Mouse (Mus musculus): ENCODE measurements at regions not wholly inside any gene's neighbourhood (a gene's known extent, or its start where the extent isn't known, plus 50 kb on each side); places are given as distances from the start of the nearest gene placed in this dataset.

DNA sequence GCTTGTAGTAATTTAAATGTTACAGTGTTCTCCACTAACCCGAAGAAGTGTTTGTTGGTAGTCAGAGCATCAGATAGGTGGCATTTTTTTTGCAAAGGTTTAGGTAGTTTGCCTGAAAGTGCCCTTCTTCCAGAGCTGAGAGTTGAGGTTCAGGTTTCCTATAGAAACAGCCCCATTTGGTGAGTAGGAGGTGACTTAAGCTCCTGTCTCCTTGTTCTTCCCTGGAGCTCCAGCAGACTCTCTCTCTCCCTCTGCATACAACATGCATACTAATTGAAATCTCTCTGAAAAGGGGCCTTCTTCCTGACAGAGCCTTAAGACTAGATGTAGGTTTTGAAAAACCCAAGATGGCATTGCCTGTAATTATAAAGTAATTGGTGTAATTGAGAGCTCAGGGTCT is 161.3 kb downstream of the Spata19 start:
- TF ChIP-seq BHLHE40 (IDR thresholded peaks at IDR 0.05; ENCODE audit: borderline replicate concordance, low read depth, low read length) (no peak), POLR2A (IDR thresholded peaks at IDR 0.05; ENCODE audit: control insufficient read depth in 1 of 2, insufficient read depth in 1 of 2, low read depth in 1 of 2, low read length in 2 of 2, poor library complexity in 1 of 2) (no peak), CTCF (IDR thresholded peaks at IDR 0.05 in 2 of 3, conservative IDR thresholded peaks at IDR 0.05 in 1 of 3; ENCODE audit: control insufficient read depth in 1 of 3, insufficient read depth in 1 of 3, low read depth in 2 of 3, low read length in 3 of 3, poor library complexity in 1 of 3, severe bottlenecking in 1 of 3) (no peak), GABPA (IDR thresholded peaks at IDR 0.05; ENCODE audit: low read depth, low read length) (no peak), EP300 (IDR thresholded peaks at IDR 0.05; ENCODE audit: low read depth in 1 of 2, low read length in 2 of 2) (no peak), UBTF (IDR thresholded peaks at IDR 0.05; ENCODE audit: borderline replicate concordance, insufficient read depth, low read depth, low read length) (no peak), ZMIZ1 (IDR thresholded peaks at IDR 0.05; ENCODE audit: low read depth, low read length) (no peak), MXI1 (IDR thresholded peaks at IDR 0.05; ENCODE audit: low read depth, low read length) (no peak), CHD2 (IDR thresholded peaks at IDR 0.05; ENCODE audit: low read length) (no peak)
